Mouse (Mus musculus) adrenal gland, adult 2 months (tissue): ENCODE results near the gene S100a9. TPM values are rescaled to one million over a fixed set of nuclear protein-coding genes. Genes with fewer than 3 reads are reported as not detected.

ENCODE experiments used
- DNase-seq: peaks from one replicate; pipeline ENCODE4 v3.0.0; 2021
- long read RNA-seq: library from polyadenylated mRNA; stranded (forward); transcript quantifications from one replicate; pipeline ENCODE4 v2.0.0, GENCODE M21; 2021
- polyA plus RNA-seq: library from polyadenylated mRNA; depleted of rRNA; stranded (reverse); fragments of >200 nt; gene quantifications from 2 replicates; pipeline ENCODE4 v1.2.3, GENCODE M21; 2012; rRNA removed
- total RNA-seq, 2 experiments: library from RNA; stranded (reverse); gene quantifications; 2 replicates each; pipeline ENCODE4 v1.2.3; 2021

S100a9 gene
- 1 to 10 TPM; 2.7 to 3.9 TPM for total RNA-seq
- not detected in 2 replicates for polyA plus RNA-seq
- long read RNA-seq, result 0 reads

GRCm38 (mm10) chr3:90695613-90696012 lies at the start of gene S100a9:
Gene S100a9 (minus strand): TSS chr3:90695721.
- no peak for DNase-seq

- DNase-seq, result no peak
These were observed 31.1 kb upstream of the S100a9 start, which contains the start of gene Pglyrp4 for GRCm38 (mm10) chr3:90726606-90727005. Gene Pglyrp4 (plus strand): TSS chr3:90726906.

DNA sequence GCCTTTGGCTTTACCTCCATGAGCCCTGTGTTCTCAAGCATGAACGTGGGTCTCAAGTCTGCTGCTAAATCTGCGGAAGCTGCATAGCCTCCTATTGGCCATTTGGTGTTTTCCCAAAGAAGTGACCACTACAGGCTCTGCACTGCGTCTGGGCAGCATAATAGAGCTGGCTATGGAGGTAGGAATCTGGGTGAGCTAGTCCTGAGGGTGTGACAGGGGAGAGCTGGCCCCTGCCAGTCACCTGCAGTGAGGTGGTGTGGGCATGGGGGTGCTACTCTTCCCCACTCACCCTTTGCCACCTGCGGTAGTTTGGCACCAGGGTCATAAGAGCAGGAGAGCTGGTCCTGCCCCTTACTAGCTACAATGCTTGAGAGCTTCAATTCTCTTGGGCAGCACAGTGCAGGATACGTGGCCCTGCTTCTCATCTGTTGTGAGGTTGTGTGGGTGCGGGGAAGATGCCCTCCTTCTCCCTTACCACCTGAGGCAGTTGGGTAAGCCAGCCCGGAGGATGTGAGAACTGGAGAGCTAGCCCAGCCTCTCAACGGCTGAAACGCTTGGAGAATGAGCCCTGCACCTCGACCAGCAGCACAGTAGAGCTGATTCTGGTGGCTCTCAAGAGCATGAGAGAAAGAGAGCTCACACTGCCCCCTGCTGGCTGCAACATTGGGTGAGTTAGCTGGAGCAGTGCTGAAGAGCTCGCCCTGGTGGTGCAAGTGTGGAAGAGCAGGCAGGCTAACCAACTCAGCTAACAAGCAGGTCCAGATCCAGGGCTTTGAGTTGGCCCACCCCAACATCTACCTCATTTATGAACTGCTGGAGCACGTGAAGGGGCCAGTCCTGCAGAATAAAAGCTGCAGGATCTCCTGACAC lies 14.3 kb upstream of the S100a9 start:
- DNase-seq, result peak; percentile 71

- peak; percentile 11 for DNase-seq
These were observed 13.1 kb upstream of the S100a9 start for GRCm38 (mm10) chr3:90708523-90709202.

- no peak for DNase-seq
These were observed 6.7 kb upstream of the S100a9 start for GRCm38 (mm10) chr3:90702244-90702643.

GRCm38 (mm10) chr3:90693496-90693895 lies 2.0 kb downstream of the S100a9 start:
- DNase-seq, result no peak

DNA sequence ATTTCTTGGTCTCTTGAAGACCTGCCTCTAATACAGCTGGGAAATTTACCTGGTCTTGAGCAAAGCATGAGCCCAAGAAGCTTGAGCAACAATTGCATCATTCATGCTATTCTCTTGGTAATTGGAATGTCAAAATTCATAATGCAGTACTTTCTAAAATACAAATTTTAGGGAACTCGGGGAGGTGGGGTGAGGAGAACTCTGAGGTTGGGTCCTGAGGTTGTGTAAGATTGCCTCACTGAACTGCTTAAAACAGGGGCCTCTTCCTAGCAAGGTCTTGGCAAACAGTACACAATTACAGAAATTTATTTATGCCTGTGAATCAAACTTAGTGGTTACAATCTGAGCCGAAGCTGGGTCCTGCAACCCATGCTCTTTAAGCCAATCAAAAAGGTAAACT lies 8.7 kb downstream of the S100a9 start:
- no peak for DNase-seq

DNA sequence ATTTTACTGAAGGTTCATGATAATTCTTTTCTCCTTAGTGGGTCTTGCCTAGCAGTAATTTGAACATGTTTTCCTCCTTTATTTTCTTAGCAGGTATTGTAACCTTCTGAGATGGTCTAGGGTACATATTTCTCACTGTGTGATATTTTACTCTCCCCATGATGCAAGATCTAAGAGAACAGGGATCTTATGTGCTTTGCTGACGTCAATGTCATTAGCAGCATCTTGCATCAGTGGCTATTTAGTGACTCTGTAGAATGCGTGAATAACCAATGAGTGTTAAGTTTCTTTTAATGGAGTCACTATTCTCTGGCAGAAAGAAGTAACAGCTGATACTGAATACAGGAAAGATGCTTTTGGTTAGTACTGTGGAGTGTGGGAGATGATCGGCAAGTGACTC lies 11.6 kb downstream of the S100a9 start:
- no peak for DNase-seq

DNA sequence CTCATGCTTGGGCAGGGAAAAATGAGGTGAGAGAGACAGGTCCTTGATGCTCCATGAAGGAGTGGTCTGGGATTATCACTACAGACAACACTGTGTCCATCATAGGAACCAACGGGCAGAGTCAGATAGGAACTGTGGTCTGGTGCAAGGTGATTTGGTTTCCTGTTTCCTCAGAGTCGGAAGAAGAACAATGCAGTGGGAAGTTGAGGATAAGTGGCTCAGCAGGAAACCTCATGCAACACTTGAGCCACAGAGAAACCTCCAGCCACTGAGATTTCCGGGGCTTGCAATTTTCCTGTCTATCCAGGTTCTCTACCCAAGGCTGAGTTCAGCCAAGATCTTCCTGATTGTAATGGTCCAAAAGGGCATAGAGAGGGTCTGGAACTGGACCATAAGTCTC lies 16.9 kb downstream of the S100a9 start:
- DNase-seq, result no peak

DNA sequence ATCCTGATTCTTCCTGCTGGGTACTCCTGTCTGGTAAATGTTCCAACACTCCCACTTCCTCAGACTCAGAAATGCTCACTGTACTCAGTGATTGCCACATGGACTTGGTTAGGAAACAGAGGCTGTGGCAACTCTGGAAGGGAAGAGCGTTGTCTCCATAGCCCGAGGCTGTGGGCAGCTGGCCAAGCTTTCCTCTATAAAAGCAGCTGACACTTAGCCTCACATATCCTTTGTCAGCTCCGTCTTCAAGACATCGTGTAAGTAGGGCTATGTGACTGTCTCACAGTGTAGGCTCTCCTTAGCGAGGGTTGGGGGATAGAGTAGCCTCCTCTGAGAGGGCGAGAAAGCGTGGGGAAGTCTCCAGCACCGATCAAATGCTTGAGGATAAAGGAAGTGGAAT lies 26.7 kb downstream of the S100a9 start, which contains the start of gene S100a8:
Gene S100a8 (plus strand): TSS at position 133 of the 400 bp plus-strand sequence.
- DNase-seq, result peak; percentile 40

DNA sequence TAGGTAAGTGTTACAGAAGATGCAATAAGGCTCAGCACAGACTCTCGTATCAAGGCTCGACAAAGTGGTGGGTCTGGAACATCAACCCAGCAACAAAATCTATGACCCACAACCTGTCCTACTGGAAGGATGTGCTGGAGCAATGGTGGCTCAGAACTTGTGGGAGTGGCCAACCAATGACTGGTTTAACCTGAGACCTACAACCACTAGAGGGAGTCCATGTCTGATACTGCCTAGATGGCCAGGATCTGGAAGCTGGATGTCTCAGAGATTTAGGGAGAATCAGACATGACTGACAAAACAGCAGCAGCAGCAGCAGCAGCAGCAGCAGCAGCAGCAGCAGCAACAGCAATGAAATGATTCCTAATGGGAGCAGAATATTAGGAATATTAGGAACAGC lies 31.3 kb downstream of the S100a9 start:
- peak; percentile 24 for DNase-seq

GRCm38 (mm10) chr3:90659364-90660044 lies 36.0 kb downstream of the S100a9 start:
- DNase-seq, result no peak

GRCm38 (mm10) chr3:90657405-90657804 lies 38.1 kb downstream of the S100a9 start:
- DNase-seq, result no peak

DNA sequence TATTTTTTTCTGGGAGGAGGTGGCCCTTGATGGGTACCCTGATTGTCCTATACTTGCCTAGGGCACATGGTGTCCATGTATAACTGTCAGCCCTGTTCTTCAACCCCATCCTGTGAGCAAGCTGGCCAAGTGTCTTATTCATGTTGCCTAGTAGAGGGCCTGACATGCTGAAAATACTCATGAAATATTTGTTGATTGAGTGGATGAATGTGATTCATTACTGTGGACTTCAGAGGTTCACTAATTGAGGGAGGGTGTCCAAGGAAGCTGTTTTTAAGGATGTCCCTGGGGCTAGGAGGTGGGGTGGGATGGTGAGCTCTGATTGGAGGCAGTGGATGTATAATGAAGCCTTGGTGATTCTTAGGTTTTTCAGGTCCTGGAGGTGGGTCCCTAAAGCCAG lies 41.8 kb downstream of the S100a9 start, which contains the start of gene S100a7a:
Gene S100a7a (plus strand): TSS at position 301 of the 400 bp plus-strand sequence.
- no peak for DNase-seq

- DNase-seq, result peak; percentile 58
These were observed 42.5 kb downstream of the S100a9 start for GRCm38 (mm10) chr3:90652878-90653508.

DNA sequence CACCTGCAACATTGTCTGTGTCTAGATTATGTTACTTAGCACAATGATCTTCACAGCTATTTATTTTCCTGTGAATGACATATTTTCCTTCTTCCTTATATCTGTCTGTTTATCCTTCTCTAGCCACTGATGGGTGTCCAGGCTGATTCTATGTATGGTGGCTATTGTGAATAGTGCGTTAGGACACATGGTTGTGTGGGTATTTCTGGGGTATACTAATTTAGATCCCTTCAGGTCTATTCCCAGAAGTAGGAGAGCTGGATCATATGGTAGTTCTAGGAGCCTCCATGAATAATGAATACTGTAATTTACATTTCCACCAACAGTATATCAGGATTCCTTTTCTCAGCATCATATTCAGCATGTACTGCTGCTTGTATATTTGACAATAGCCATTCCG lies 45.7 kb downstream of the S100a9 start:
- no peak for DNase-seq

- DNase-seq, result no peak
These were observed 46.5 kb downstream of the S100a9 start for GRCm38 (mm10) chr3:90648981-90649380.

DNA sequence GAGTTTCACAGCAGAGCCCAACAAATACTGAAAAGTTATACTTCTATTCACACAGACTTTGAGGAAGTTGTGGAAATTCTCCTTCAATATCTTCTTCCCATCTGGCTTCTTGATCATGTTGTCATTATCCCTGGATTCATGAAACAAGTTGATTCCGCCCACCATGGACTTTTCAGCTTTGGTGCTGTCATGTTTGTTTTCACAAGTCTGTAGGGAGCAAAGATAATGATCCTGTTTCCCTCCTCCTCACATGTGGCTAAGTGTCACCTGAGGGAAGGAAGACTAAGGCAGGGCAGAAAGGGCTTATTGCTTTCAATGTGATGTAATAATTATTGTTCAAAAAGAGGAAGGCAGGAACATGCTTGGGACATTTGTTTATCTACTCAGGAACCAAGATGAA lies 48.2 kb downstream of the S100a9 start:
- DNase-seq, result no peak

- DNase-seq, result peak; percentile 52
These were observed 51.3 kb downstream of the S100a9 start for GRCm38 (mm10) chr3:90644220-90644619.
